Mouse (Mus musculus) testis, adult 2 months (tissue): Measurements from ENCODE around the gene Tpp1. TPM values are rescaled to one million over a fixed set of nuclear protein-coding genes. Genes with fewer than 3 reads are reported as not detected.
A peak's percentile ranks its signal among the peaks of the same experiment; 100 is the strongest.

ENCODE experiments used
- H3K27ac ChIP-seq: fragments of 200-500 bp; 2 replicates; pipeline ENCODE4 v1.5.1; 2012; ENCODE audit warnings: low read depth, low read length; ENCODE audit not compliant: control insufficient read depth, insufficient read depth
- H3K27me3 ChIP-seq: fragments of 200-500 bp; 2 replicates; pipeline ENCODE4 v1.6.1; 2012; ENCODE audit warnings: mild to moderate bottlenecking, low read length, moderate library complexity; ENCODE audit not compliant: control insufficient read depth, insufficient read depth
- H3K36me3 ChIP-seq: fragments of 200-500 bp; 2 replicates; pipeline ENCODE4 v1.6.1; 2012; ENCODE audit warnings: mild to moderate bottlenecking, low read length; ENCODE audit not compliant: control insufficient read depth, insufficient read depth
- H3K4me1 ChIP-seq: fragments of 200-500 bp; 2 replicates; pipeline ENCODE4 v1.6.1; 2012; ENCODE audit warnings: low read length; ENCODE audit not compliant: control insufficient read depth, insufficient read depth
- H3K4me3 ChIP-seq: fragments of 200-500 bp; 2 replicates; pipeline ENCODE4 v1.5.1; 2012; ENCODE audit warnings: low read depth, mild to moderate bottlenecking, low read length, moderate library complexity, mixed read lengths; ENCODE audit not compliant: control insufficient read depth
- CTCF ChIP-seq: fragments of 200-500 bp; IDR thresholded peaks from 2 replicates; pipeline ENCODE4 v1.5.1; 2012; ENCODE audit warnings: low read depth, mild to moderate bottlenecking, inconsistent platforms, low read length, moderate library complexity; ENCODE audit not compliant: control insufficient read depth, insufficient read depth, insufficient replicate concordance
- POLR2A ChIP-seq: fragments of 200-500 bp; IDR thresholded peaks from 2 replicates; pipeline ENCODE4 v1.6.1; 2012; ENCODE audit warnings: low read depth, mild to moderate bottlenecking, inconsistent platforms, low read length, moderate library complexity; ENCODE audit not compliant: control insufficient read depth
- polyA plus RNA-seq: library from polyadenylated mRNA; depleted of rRNA; stranded (reverse); fragments of >200 nt; gene quantifications from 2 replicates; pipeline ENCODE4 v1.2.3, GENCODE M21; 2012

Tpp1 gene
- polyA plus RNA-seq, 1 experiment = 10.5 TPM

DNA sequence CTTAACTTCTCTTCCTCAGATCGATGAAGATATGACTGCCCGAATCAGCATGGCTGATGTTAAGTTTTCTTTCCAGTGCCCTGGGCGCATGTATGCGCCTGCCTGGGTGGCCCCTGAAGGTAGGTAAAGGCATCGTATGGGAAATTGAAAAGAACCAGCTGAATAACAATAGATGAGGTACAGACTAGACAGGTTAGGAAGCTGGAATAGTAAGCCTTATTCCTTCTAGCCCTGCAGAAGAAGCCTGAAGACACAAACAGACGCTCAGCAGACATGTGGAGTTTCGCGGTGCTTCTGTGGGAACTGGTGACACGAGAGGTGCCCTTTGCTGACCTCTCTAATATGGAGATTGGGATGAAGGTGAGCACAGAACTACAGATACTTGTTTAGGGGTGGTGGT is 10.1 kb downstream of the Tpp1 start:
- H3K4me1 ChIP-seq = no peaks in the 10 kb centered on the region; the same call in 1 of the 2 replicates
- no peak overlapping the region for H3K4me3 ChIP-seq
- no peak overlapping the region for H3K27ac ChIP-seq
- TF ChIP-seq POLR2A (no peak), CTCF (no peak)
- no peaks in the 10 kb centered on the region for H3K27me3 ChIP-seq
- no peaks in the 10 kb centered on the region for H3K36me3 ChIP-seq

DNA sequence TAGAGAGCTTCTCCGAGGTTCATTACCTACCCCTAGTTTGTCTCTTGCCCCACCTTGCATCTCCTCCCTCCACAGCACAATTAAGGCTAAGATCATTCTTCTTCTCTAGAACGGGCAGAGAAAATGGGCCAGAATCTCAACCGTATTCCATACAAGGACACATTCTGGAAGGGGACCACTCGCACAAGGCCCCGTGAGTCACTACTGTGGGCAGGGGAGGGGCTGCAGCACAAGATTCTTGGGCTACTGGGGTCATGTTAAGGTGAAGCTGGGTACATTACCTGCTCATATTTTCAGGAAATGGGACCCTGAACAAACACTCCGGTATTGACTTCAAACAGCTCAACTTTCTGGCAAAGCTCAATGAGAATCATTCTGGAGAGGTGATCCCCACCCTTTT is 11.2 kb downstream of the Tpp1 start:
- Histone ChIP-seq H3K4me1 (peaks cover 3% of the 10 kb centered on the region), H3K27ac (no peak overlapping the region), H3K27me3 (no peaks in the 10 kb centered on the region), H3K36me3 (no peaks in the 10 kb centered on the region), H3K4me3 (no peak overlapping the region)
- TF ChIP-seq POLR2A (no peak), CTCF (no peak)

DNA sequence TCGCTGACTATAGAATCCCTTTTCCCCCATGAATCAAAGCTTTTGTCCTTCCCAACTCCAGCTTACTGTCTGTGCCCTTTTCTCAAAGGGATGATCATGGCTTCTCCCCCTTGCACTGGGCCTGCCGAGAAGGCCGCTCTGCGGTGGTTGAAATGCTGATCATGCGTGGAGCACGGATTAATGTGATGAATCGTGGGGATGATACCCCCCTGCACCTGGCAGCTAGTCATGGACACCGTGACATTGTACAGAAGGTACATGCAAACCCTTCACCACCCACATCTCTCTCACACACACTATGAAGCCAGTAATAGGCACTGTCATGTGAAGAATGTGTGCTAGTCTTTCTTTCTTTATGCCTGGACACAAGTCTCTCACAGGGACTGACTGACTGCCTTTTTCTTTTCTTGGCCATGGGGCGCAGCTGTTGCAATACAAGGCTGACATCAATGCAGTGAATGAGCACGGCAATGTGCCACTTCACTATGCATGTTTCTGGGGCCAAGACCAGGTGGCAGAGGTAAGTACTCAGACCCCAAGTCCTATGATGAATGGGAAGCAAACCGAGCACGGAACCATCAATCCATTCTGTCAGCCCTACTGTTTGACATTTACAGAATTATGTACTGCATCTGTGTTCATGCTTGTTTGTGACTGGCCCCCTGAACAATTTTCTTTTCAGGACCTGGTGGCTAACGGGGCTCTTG is 11.8 kb downstream of the Tpp1 start:
- H3K27me3 ChIP-seq = no peaks in the 10 kb centered on the region
- H3K36me3 ChIP-seq = no peaks in the 10 kb centered on the region
- TF ChIP-seq POLR2A = no peak
- no peak for TF ChIP-seq CTCF
- H3K4me3 ChIP-seq = no peak overlapping the region
- no peak overlapping the region for H3K27ac ChIP-seq
- H3K4me1 ChIP-seq = peaks cover 3% of the 10 kb centered on the region

DNA sequence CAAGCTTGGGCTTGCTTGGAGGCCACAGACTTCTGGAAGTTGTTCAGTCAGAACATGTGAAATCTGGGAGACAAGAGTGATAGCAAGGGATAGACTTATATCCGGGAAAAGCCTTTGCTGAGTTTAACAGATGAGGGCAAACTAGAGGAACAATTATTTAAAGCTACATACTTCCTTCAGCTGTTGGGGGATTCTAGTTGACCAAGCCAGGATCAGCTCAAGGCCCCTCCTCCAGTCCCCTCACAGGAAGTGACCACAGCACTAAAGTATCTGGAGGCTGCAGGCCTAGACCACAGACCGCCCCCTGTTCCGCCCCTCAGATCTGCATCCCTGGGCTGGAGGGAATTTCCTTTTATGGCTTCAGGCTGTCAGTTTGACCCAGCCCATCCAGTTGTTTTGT is 13.1 kb downstream of the Tpp1 start:
- no peaks in the 10 kb centered on the region for H3K36me3 ChIP-seq
- H3K4me1 ChIP-seq = peaks cover 3% of the 10 kb centered on the region
- no peak for TF ChIP-seq CTCF
- TF ChIP-seq POLR2A = no peak
- H3K4me3 ChIP-seq = no peak overlapping the region; the same call in 1 of the 2 replicates
- H3K27me3 ChIP-seq = no peaks in the 10 kb centered on the region
- peak overlapping the region; percentile 71 for H3K27ac ChIP-seq

DNA sequence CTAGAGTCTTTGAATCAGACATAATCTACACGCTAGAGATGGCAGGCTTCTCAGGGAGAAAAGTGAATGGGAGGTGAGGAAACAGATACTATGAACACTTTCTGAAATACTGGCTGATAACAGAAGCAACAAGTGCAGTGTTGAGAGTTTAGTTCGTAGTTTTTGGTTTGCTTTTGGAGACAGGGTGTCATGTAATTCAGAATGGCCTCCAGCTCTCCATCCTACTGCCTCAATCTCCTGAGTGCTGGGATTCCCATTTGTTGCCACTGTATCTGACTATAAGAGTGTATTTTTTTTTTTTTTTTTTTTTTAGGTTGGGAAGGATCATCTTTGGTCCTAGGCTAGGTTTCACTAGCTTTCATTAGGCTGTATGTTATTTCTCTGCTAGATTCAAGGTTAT is 13.7 kb downstream of the Tpp1 start:
- H3K27me3 ChIP-seq = no peaks in the 10 kb centered on the region
- H3K4me1 ChIP-seq = peaks cover 3% of the 10 kb centered on the region
- H3K36me3 ChIP-seq = no peaks in the 10 kb centered on the region
- H3K4me3 ChIP-seq = no peak overlapping the region
- no peak overlapping the region for H3K27ac ChIP-seq
- TF ChIP-seq CTCF (no peak), POLR2A (no peak)

DNA sequence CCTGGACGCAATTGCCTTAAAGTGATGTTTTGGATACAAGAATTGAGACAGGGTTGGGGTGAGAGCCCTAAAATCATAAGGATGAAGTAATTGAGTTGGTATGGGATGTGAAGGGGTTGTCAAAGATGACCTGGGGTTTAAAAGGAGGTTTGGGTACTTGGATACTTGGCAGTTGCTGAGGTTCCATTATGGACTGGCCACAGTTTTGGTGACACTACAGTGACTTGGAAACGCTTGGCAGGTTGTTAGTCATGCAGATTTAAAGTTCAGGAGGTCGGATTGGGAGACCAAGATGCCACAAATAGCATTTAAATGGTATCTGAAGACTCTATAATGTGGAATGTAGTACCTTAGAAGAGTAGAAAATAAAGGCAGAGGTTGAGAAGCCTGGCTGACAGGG is 14.4 kb downstream of the Tpp1 start:
- TF ChIP-seq POLR2A (no peak), CTCF (no peak)
- Histone ChIP-seq H3K36me3 (no peaks in the 10 kb centered on the region), H3K4me1 (peaks cover 3% of the 10 kb centered on the region), H3K27me3 (no peaks in the 10 kb centered on the region), H3K27ac (no peak overlapping the region; the same call in 1 of the 2 replicates), H3K4me3 (peak overlapping the region; percentile 91; the same call in 1 of the 2 replicates)

DNA sequence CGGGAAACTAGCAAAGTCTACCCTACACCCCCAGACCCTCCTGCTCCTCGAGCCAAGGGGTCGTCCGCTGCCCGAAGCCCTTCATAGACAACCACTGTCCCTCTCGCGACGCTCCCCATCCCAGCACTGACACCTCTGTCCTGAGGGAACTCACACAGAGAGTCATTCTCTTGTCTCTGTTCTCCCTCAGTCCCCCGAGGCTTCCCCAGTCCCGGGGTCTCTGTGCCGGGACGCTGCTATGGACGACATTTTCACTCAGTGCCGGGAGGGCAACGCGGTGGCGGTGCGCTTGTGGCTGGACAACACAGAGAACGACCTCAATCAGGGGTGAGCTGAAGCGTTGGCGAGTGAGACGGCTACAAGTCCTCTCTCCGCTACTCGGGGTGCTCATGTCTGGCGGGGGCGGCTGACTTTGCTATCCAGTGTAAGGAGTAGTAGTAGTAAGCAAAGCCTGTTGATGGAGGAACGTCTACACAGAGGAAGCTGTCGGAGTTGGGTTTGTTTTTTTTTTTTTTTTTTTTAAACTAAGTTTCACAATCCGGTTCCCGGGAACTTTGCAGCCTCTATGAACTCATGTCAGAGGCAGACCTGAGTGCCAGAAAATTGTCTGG is 15.0 kb downstream of the Tpp1 start, which contains the start of gene Rrp8:
Gene Rrp8, minus strand, starts transcription at position 475 of the 611 bp plus-strand sequence.
- no peaks in the 10 kb centered on the region for H3K36me3 ChIP-seq

More for the DNA sequence above, 15.0 kb downstream of the Tpp1 start, which contains the start of gene Rrp8:
- TF ChIP-seq CTCF = no peak
- TF ChIP-seq POLR2A = 0 out of 2 replicates have a peak, but pooled peaks have one; percentile 6
- Histone ChIP-seq H3K4me3 (peak within 1 kb of the TSS; percentile 91), H3K4me1 (peaks cover 3% of the 10 kb centered on the region), H3K27me3 (no peaks in the 10 kb centered on the region), H3K27ac (peak within 1 kb of the TSS; percentile 89)
